Mouse (Mus musculus) spleen, adult 2 months (tissue): ENCODE data around the gene Gm20388. TPM values are rescaled to one million over a fixed set of nuclear protein-coding genes. Genes with fewer than 3 reads are reported as not detected.

ENCODE experiments used
- DNase-seq, 2 experiments: peaks; one replicate each; pipeline versions ENCODE4 v3.0.0 to v3.0.0-alpha.2; 2012 to 2021; ENCODE audit warnings: low spot score in 2 of 2, low read depth in 1 of 2
- H3K27ac ChIP-seq: fragments of 200-500 bp; 2 replicates; pipeline ENCODE4 v1.5.1; 2012; ENCODE audit warnings: low read length, inconsistent platforms; ENCODE audit not compliant: insufficient read depth
- H3K27me3 ChIP-seq: fragments of 200-500 bp; 2 replicates; pipeline ENCODE4 v1.6.1; 2012; ENCODE audit warnings: mild to moderate bottlenecking, moderate library complexity, low read length, inconsistent platforms; ENCODE audit not compliant: control insufficient read depth, insufficient read depth
- H3K36me3 ChIP-seq: fragments of 200-500 bp; 2 replicates; pipeline ENCODE4 v1.6.1; 2012; ENCODE audit warnings: mild to moderate bottlenecking, low read length, inconsistent platforms; ENCODE audit not compliant: control insufficient read depth, insufficient read depth
- H3K4me1 ChIP-seq: fragments of 200-500 bp; 2 replicates; pipeline ENCODE4 v1.6.1; 2011; ENCODE audit warnings: inconsistent platforms; ENCODE audit not compliant: control insufficient read depth, insufficient read depth, insufficient read length
- H3K4me3 ChIP-seq: fragments of 200-500 bp; 2 replicates; pipeline ENCODE4 v1.5.1; 2011; ENCODE audit warnings: mild to moderate bottlenecking, inconsistent platforms; ENCODE audit not compliant: insufficient read depth, insufficient read length; ENCODE audit errors: extremely low read depth
- CTCF ChIP-seq: fragments of 200-500 bp; IDR thresholded peaks from 2 replicates; pipeline ENCODE4 v1.5.1; 2011; ENCODE audit warnings: mild to moderate bottlenecking, inconsistent platforms; ENCODE audit not compliant: insufficient read depth, insufficient read length, insufficient replicate concordance; ENCODE audit errors: extremely low read depth
- POLR2A ChIP-seq: fragments of 200-500 bp; IDR thresholded peaks from 2 replicates; pipeline ENCODE4 v1.6.1; 2011; ENCODE audit warnings: low read depth, low read length, inconsistent platforms
- WGBS: fragments of 180-500 bp; shearing (Covaris S2); methylation state at CpG from one replicate; pipeline ENCODE4 v1.1.7; 2018; 5-methylcytosine and 5-hydroxymethylcytosine counted together
- polyA plus RNA-seq: library from polyadenylated mRNA; depleted of rRNA; stranded (reverse); fragments of >200 nt; gene quantifications from 2 replicates; pipeline ENCODE4 v1.2.3, GENCODE M21; 2012

The Gm20388 gene
- polyA plus RNA-seq, 1 experiment: 26.1 TPM

GRCm38 (mm10) chr8:122700628-122701027 is 2790.0 kb downstream of the Gm20388 start:
- H3K4me1 ChIP-seq: peaks cover 44% of the 10 kb centered on the region; the same call in 1 of the 2 replicates
- H3K4me3 ChIP-seq: peak overlapping the region; percentile 17; the same call in 1 of the 2 replicates
- DNase-seq: peak; percentile 65 to 83
- H3K27ac ChIP-seq: peak overlapping the region; percentile 91
- H3K36me3 ChIP-seq: no peaks in the 10 kb centered on the region
- H3K27me3 ChIP-seq: no peaks in the 10 kb centered on the region
- WGBS: 10% methylated on average over 13 of the region's 13 CpGs
- TF ChIP-seq POLR2A (no peak), CTCF (no peak)

- peak overlapping the region; percentile 2; the same call in 1 of the 2 replicates for H3K4me3 ChIP-seq
- peak; percentile 55 to 73 for DNase-seq
- no peaks in the 10 kb centered on the region for H3K36me3 ChIP-seq
- no peak for TF ChIP-seq CTCF
- no peak for TF ChIP-seq POLR2A
- WGBS: 12% methylated on average over 12 of the region's 12 CpGs
- no peaks in the 10 kb centered on the region for H3K27me3 ChIP-seq
- H3K27ac ChIP-seq: peak overlapping the region; percentile 91
- peaks cover 38% of the 10 kb centered on the region; the same call in 1 of the 2 replicates for H3K4me1 ChIP-seq
These were observed 2791.0 kb downstream of the Gm20388 start for GRCm38 (mm10) chr8:122701441-122702185.

- DNase-seq: peak; percentile 58 to 68
- TF ChIP-seq POLR2A (no peak), CTCF (no peak)
- H3K4me3 ChIP-seq: peak overlapping the region; percentile 15; the same call in 1 of the 2 replicates
- no peaks in the 10 kb centered on the region for H3K27me3 ChIP-seq
- H3K4me1 ChIP-seq: peaks cover 38% of the 10 kb centered on the region; the same call in 1 of the 2 replicates
- 8% methylated on average over 10 of the region's 10 CpGs for WGBS
- no peaks in the 10 kb centered on the region for H3K36me3 ChIP-seq
- peak overlapping the region; percentile 91 for H3K27ac ChIP-seq
These were observed 2791.8 kb downstream of the Gm20388 start for GRCm38 (mm10) chr8:122702301-122702941.

- no peaks in the 10 kb centered on the region for H3K27me3 ChIP-seq
- WGBS: 31% methylated on average over 6 of the region's 6 CpGs
- H3K36me3 ChIP-seq: no peaks in the 10 kb centered on the region
- TF ChIP-seq CTCF: no peak
- TF ChIP-seq POLR2A: no peak
- DNase-seq: no peak
- H3K4me1 ChIP-seq: peaks cover 38% of the 10 kb centered on the region; the same call in 1 of the 2 replicates
- peak overlapping the region; percentile 15; the same call in 1 of the 2 replicates for H3K4me3 ChIP-seq
- H3K27ac ChIP-seq: peak overlapping the region; percentile 91
These were observed 2792.3 kb downstream of the Gm20388 start for GRCm38 (mm10) chr8:122702957-122703356.

DNA sequence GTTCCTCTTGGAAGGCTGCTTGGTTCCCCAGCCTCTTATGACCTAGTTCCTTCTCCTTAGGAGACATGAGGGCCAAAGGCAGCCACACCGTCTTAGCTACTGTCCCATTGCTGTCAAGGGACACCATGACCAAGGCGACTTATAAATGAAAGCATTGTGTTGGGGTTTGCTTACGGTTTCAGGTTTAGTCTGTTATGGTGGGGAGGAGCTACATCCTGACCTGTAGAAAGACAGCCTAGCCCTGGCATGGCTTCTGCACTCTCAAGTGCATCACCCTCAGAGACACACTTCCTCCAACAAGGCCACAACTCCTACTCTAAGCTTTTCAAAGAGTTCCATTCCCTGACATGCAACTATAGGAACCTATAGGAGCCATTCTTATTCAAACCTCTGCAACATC is 2794.0 kb downstream of the Gm20388 start:
- no peak for DNase-seq
- Histone ChIP-seq H3K27me3 (no peaks in the 10 kb centered on the region), H3K27ac (peak overlapping the region; percentile 31), H3K4me1 (peaks cover 38% of the 10 kb centered on the region), H3K36me3 (no peaks in the 10 kb centered on the region), H3K4me3 (no peak overlapping the region)
- 47% methylated on average over 3 of the region's 3 CpGs for WGBS
- TF ChIP-seq POLR2A: no peak
- no peak for TF ChIP-seq CTCF

DNA sequence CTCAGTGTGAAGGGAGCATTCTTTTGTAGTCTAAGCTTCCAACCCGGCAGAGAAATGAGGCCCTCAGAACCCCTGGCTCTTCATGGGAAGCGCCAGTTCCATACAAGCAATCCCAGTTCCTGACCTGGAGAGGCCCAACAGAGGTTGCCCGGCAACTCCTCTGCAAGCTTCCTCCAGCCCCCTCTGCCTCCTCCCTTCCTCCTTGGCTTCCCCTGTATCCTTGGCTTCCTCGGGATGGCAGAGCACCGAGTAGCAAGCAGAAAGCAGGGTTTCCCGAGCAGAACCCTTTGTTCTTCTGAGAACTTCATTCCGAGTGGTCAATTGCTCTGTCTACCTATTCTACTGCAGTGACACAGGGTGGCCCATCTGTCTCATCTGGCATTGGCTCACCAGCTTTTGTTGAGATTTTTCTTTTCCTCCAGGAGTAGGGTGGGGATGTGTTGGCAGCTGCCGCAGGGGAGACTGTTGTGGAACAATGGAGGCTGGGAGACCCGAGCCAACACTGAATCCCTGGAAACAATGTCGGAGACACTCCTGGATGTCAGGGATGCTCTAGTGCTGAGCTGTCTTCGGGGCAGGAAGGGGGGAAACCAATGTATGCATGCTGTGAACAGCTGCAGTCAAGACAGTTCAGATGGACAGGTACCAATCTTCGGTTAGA is 2795.4 kb downstream of the Gm20388 start:
- no peak for TF ChIP-seq CTCF
- no peak for TF ChIP-seq POLR2A
- Histone ChIP-seq H3K27ac (no peak overlapping the region), H3K4me1 (peaks cover 39% of the 10 kb centered on the region), H3K4me3 (no peak overlapping the region), H3K27me3 (no peaks in the 10 kb centered on the region), H3K36me3 (no peaks in the 10 kb centered on the region)
- 80% methylated on average over 12 of the region's 12 CpGs for WGBS
- no peak for DNase-seq
